Mouse (Mus musculus): ENCODE measurements at regions not wholly inside any gene's neighbourhood (a gene's known extent, or its start where the extent isn't known, plus 50 kb on each side); places are given as distances from the start of the nearest gene placed in this dataset.
A peak's percentile ranks its signal among the peaks of the same experiment; 100 is the strongest.

DNA sequence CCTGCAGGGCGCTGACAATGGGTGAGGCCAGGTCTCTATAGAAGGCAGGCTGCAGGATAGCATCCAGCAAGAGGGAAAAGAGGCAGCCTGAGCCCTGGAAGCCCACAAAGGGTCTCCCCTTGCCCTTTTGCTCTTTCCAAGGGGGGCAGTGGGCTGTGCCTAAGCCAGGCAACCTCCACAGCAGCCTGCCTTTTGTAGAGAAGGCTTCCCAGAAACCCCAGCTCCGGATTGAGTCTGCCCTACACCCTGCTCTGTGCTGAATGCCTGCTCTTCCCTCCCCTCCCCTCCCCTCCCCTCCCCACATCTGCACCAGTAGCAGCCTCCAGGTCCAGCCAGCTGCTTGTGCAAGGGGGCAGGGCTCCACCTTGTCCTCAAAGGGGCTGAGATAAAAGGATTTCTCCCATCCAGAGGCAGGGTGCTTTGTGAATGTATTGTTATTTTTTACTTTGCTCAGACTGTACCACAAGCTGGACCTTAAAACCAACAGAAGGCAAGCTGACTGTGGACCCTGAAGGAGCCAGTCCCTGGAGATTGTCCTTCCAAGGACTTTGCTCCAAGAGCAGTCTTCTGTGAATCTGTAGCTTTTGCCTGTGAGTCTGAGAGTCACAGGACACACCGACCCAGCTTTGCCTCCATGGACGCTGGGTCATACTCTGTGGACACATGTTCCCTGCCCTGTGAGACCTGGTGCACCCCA, 186.8 kb downstream of the Irx2 start:
- Histone ChIP-seq H3K27ac (no peak overlapping the region; the same call in 1 of the 2 replicates), H3K36me3 (no peaks in the 10 kb centered on the region), H3K9me3 (no peaks in the 10 kb centered on the region), H3K4me1 (peaks cover 24% of the 10 kb centered on the region), H3K27me3 (ENCODE audit: insufficient read depth, poor library complexity, severe bottlenecking) (peaks cover 48% of the 10 kb centered on the region), H3K4me3 (peak overlapping the region; percentile 43)
- 15% methylated on average over 4 of the region's 4 CpGs for WGBS
- peak; percentile 74 for DNase-seq (ENCODE audit: low spot score)

DNA sequence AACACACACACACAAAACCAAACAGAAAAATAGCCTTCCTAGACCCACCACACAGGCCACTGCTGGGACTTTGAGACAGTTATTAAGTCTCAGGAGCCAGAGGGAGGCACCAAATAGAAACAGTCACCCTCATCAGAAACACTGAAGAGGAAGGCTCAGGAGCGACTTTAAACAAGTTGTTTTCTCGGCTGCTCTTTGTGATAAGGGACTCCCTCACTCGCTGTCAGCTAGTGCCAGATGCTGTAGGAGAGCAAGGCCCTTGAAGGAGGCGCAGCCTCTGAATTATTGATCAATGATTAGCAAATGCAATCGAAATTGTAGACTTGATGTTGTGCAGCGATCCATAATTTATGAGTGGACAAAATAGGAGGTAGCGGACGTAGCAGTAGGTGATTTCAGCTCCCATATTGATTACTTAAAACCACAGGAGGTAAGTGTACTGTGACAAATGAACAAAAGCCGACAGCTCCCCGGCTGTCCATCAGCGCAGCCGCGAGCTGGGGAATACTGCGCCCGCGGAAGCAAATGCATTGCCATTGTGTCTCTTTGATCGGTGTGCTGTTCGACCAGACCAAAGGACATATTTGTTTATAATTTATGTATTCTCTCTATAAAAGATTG, 187.4 kb downstream of the Irx2 start:
- Histone ChIP-seq H3K27ac (no peak overlapping the region; the same call in 1 of the 2 replicates), H3K4me3 (peak overlapping the region; percentile 43), H3K4me1 (peaks cover 24% of the 10 kb centered on the region), H3K36me3 (no peaks in the 10 kb centered on the region), H3K9me3 (no peaks in the 10 kb centered on the region), H3K27me3 (ENCODE audit: insufficient read depth, poor library complexity, severe bottlenecking) (peaks cover 48% of the 10 kb centered on the region)
- DNase-seq (ENCODE audit: low spot score): peak; percentile 74
- 7% methylated on average over 18 of the region's 18 CpGs for WGBS

DNA sequence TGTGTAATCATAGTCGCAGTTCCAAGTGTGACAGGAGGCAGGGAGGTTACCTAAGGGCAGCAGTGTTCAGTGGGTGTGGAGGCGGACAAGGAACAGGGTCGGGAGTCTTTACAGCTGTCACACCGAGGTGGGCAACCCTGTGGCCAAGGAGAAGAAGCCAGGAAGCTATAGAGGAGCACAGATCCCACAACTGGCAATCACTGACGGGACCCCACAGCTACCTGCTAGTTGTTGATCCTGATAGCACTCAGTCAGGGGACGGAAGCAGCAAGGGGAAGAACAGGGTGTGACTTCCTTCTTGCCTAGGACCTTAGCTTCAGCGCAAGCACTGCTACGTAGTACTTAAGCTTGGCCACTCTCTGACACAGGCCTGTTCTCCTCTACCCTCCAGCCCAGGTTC, 188.2 kb downstream of the Irx2 start:
- no peaks in the 10 kb centered on the region for H3K9me3 ChIP-seq
- peak overlapping the region; percentile 43; the same call in 1 of the 2 replicates for H3K4me3 ChIP-seq
- WGBS: 9% methylated on average over 8 of the region's 8 CpGs
- DNase-seq (ENCODE audit: low spot score): peak; percentile 75
- peaks cover 24% of the 10 kb centered on the region for H3K4me1 ChIP-seq
- no peaks in the 10 kb centered on the region for H3K36me3 ChIP-seq
- H3K27me3 ChIP-seq (ENCODE audit: insufficient read depth, poor library complexity, severe bottlenecking): peaks cover 48% of the 10 kb centered on the region
- H3K27ac ChIP-seq: peak overlapping the region; percentile 36; the same call in 1 of the 2 replicates

DNA sequence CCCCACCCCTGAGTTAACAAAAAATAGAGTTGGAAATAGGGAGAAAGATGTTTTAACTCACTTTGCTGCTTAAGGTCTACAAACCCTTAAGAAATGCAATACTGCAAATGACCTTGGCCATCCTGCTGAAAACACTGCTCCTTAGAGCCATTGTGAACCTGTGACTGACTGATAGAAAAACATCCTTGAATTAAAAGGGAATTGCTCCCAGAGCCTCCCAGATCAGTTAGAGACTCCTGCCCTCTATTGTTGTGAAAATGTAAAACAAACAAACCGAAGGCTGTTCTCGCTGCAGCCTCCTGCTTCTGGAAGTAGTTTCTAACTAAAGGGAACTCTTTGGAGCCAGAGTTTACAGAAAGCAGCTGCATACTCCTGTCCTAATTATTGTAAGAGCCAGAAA, 188.9 kb downstream of the Irx2 start:
- Histone ChIP-seq H3K4me1 (peaks cover 24% of the 10 kb centered on the region), H3K27me3 (ENCODE audit: insufficient read depth, poor library complexity, severe bottlenecking) (peaks cover 48% of the 10 kb centered on the region), H3K4me3 (no peak overlapping the region), H3K27ac (0 out of 2 replicates have a peak overlapping the region, but pooled peaks have one; percentile 8), H3K9me3 (no peaks in the 10 kb centered on the region), H3K36me3 (no peaks in the 10 kb centered on the region)
- WGBS: 15% methylated on average over 2 of the region's 2 CpGs
- DNase-seq (ENCODE audit: low spot score): no peak

DNA sequence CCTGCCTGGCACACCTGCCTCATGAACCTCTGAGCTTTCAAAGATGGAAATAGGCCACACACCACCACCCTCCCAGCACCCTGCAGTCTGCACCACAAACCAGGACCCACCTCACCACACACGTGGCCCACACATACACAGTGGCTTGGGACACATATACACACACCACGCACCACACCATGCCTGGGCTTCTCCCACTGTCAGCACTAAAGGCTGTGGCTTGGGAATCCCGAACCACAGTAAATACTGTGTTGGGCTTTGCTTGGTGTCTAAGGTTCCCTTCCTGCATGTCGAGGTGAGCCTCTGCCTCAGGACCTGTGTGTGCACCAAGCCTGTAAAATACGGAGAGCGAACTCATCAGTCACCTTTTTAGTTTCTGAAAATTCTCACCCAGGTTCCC, 189.3 kb downstream of the Irx2 start:
- no peaks in the 10 kb centered on the region for H3K9me3 ChIP-seq
- peak; percentile 76 for DNase-seq (ENCODE audit: low spot score)

DNA sequence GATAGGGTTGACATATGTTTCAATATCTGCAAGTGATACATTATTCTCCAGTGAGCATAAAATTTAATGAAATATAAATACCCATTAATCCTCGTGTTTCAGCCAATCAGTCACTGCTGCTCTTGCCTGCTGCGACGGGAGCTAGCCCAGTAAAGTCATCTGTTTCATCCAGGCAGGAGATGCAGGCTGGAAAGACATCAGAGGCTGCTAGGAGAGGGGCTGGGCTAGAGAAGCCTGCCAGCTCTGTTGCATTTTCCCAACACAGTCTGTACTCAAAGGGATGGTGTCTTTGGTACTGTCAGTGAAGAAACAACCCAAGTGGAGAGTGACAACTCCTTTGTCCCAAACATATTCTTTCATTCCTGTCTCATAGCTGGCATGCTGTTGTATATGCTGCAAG, 198.0 kb downstream of the Irx2 start:
- no peaks in the 10 kb centered on the region for H3K9me3 ChIP-seq
- H3K4me1 ChIP-seq: no peaks in the 10 kb centered on the region
- no peak overlapping the region for H3K27ac ChIP-seq
- DNase-seq (ENCODE audit: low spot score): no peak
- no peaks in the 10 kb centered on the region for H3K36me3 ChIP-seq
- H3K4me3 ChIP-seq: no peak overlapping the region
- peaks cover 16% of the 10 kb centered on the region; the same call in 1 of the 2 replicates for H3K27me3 ChIP-seq (ENCODE audit: insufficient read depth, poor library complexity, severe bottlenecking)
- 65% methylated on average over 3 of the region's 3 CpGs for WGBS

More for the DNA sequence above, 189.3 kb downstream of the Irx2 start:
- no peaks in the 10 kb centered on the region for H3K36me3 ChIP-seq
- 12% methylated on average over 6 of the region's 6 CpGs for WGBS
- peak overlapping the region; percentile 8; the same call in 1 of the 2 replicates for H3K27ac ChIP-seq
- no peak overlapping the region for H3K4me3 ChIP-seq
- H3K27me3 ChIP-seq (ENCODE audit: insufficient read depth, poor library complexity, severe bottlenecking): peaks cover 48% of the 10 kb centered on the region
- peaks cover 24% of the 10 kb centered on the region for H3K4me1 ChIP-seq

DNA sequence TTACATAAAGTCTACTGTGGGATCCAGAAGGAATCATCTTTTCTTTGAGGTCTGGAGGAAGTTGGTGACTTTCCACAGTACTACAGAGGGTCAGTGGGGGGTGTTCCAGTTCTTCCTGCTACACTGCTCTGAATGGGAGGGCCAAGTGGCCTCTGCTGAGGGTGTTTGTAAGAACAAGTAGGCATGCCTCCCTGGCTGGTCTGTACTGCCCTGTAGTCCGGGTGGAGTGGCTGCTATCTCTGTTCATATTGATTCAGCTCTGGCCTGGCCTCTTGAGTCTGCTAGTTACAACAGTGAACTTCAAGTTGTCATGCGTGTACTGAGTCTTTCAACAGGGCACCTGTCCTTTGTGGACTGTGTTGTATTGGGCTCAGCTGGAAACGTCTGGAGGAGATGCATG, 200.7 kb downstream of the Irx2 start:
- no peak overlapping the region for H3K4me3 ChIP-seq
- H3K27me3 ChIP-seq (ENCODE audit: insufficient read depth, poor library complexity, severe bottlenecking): peaks cover 14% of the 10 kb centered on the region; the same call in 1 of the 2 replicates
- no peaks in the 10 kb centered on the region for H3K36me3 ChIP-seq
- H3K27ac ChIP-seq: no peak overlapping the region
- WGBS: 61% methylated on average over 3 of the region's 3 CpGs
- no peaks in the 10 kb centered on the region for H3K4me1 ChIP-seq
- H3K9me3 ChIP-seq: no peaks in the 10 kb centered on the region
- DNase-seq (ENCODE audit: low spot score): no peak

DNA sequence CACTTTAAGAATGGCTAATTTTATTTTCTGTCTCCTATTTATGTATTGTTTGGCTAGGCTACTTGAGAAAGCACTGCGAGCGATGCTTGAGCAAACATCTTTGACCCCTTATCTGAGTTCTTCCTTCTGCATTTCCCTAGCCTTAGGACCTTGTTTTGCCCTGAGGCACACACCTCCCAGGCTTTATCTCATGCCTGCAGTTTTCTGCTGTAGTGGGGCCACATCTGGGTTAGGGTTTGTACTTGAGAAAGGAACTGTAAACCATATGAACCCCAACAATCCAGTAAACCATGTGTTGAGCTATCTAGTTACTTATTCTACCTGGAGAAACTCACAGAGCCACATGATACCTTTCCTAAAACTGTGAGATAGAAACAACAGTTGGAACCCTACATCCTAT, 204.7 kb downstream of the Irx2 start:
- WGBS: 46% methylated on average over 2 of the region's 2 CpGs
- H3K27me3 ChIP-seq (ENCODE audit: insufficient read depth, poor library complexity, severe bottlenecking): no peaks in the 10 kb centered on the region
- H3K4me1 ChIP-seq: no peaks in the 10 kb centered on the region
- no peaks in the 10 kb centered on the region for H3K9me3 ChIP-seq
- peak; percentile 82 for DNase-seq (ENCODE audit: low spot score)
- H3K4me3 ChIP-seq: no peak overlapping the region
- no peaks in the 10 kb centered on the region for H3K36me3 ChIP-seq
- H3K27ac ChIP-seq: peak overlapping the region; percentile 29; the same call in 1 of the 2 replicates

DNA sequence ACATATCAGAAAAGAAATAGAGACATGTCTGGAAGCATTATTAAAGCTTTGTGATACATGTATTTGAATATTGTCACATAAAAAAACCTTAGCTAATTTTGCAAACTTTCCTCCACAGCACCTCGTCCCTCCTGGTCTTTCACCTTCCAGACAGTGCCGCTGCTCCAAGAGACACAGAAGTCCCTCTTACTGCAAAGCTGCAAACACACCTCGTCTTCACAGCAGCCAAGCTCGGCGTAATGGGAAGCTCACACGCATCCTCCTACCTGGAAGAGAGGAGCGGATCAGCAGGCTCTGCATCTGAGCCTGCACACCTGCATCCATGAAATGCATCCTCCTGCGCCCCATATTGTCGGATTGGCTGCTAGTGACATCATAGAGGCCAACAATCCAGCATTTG, 208.4 kb downstream of the Irx2 start:
- H3K4me3 ChIP-seq: no peak overlapping the region
- H3K27ac ChIP-seq: no peak overlapping the region
- H3K36me3 ChIP-seq: no peaks in the 10 kb centered on the region
- 77% methylated on average over 9 of the region's 9 CpGs for WGBS
- no peaks in the 10 kb centered on the region for H3K4me1 ChIP-seq
- no peaks in the 10 kb centered on the region for H3K9me3 ChIP-seq
- DNase-seq (ENCODE audit: low spot score): no peak
- H3K27me3 ChIP-seq (ENCODE audit: insufficient read depth, poor library complexity, severe bottlenecking): no peaks in the 10 kb centered on the region

DNA sequence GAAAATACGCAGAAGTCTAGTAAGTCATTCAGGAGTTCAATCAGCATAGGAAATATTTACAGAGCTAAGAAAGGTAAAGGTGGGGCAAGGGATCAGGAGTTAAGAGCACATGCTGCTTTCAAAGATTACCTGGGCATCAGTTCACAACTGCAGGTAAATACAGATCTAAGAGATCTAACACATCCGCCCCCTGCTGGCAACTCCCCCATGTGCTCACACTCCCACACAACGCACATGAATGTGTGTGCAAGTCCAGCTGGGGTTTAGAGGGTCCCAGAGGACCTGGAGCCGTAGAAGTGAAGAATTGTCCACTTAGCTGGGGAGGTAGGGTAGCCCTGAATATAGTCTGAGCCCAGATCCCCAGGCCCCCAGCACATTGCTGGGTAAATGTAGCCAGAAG, 219.5 kb downstream of the Irx2 start:
- no peak overlapping the region for H3K4me3 ChIP-seq
- H3K27me3 ChIP-seq (ENCODE audit: insufficient read depth, poor library complexity, severe bottlenecking): no peaks in the 10 kb centered on the region
- 0 out of 2 replicates have a peak, but pooled peaks cover 2% of the 10 kb centered on the region for H3K9me3 ChIP-seq
- no peaks in the 10 kb centered on the region for H3K4me1 ChIP-seq
- 64% methylated on average over 4 of the region's 4 CpGs for WGBS
- no peaks in the 10 kb centered on the region for H3K36me3 ChIP-seq
- no peak for DNase-seq (ENCODE audit: low spot score)
- no peak overlapping the region for H3K27ac ChIP-seq

DNA sequence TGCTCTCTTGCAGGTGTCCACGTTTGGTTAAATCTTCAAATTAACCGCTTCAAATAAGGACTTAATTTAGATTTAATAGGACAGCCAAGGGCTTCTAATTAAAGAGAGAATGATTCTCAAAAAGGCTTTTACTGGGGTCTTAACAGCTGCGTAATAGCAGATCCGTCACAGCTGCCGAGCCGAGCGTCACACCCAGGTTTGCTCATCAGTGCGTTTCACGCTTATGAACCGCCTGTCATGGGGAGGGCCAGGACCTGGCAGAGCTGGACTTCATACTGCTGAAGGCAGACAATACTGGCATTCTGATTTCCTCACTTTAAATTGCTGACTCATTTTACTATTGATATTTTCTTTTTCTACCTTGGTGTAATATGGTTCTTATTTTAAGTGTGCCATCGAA, 221.2 kb downstream of the Irx2 start:
- H3K9me3 ChIP-seq: 0 out of 2 replicates have a peak, but pooled peaks cover 2% of the 10 kb centered on the region
- 82% methylated on average over 11 of the region's 11 CpGs for WGBS
- no peak for DNase-seq (ENCODE audit: low spot score)
- no peak overlapping the region for H3K4me3 ChIP-seq
- no peak overlapping the region for H3K27ac ChIP-seq
- no peaks in the 10 kb centered on the region for H3K36me3 ChIP-seq
- H3K27me3 ChIP-seq (ENCODE audit: insufficient read depth, poor library complexity, severe bottlenecking): no peaks in the 10 kb centered on the region
- no peaks in the 10 kb centered on the region for H3K4me1 ChIP-seq

DNA sequence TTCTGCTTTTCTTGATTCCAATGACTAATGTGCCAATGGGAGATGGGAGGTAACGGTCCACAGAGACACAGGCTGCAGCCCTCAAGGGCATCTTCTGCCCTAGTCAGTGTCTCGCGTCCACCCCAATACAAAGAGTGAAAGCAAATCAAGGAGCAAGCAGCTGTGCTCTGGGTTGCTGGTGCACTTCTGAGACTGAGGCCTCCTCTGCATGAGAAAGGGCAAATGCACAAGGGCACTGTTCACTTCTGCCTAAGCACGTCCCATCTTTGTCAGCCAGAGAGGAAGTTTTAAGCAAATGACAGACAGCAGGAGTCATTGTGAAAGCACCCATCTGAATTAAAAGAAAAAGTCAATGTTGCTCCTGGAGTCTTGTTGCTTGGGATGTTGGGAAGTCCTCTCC, 224.3 kb downstream of the Irx2 start:
- WGBS: 67% methylated on average over 4 of the region's 4 CpGs
- H3K36me3 ChIP-seq: no peaks in the 10 kb centered on the region

DNA sequence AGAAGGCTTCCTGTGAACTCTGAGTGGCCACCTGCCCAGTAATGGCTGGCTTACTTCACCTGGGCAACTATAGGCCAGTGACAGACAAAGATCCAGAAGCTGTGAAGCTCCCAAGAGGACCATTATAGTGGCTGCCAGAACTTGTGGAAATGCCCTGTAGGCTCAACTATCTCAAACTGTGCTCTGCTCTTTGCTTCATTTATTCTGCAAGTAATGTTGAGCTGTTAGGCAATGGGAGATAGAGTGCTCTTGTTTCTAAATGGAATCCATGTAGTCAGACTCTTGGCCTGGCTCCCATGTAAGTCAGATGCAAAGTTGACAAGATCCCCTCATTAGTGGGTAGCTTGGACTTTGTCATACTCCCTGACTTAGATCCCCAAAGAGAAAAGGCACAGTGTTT, 247.3 kb downstream of the Irx2 start:
- no peak overlapping the region for H3K27ac ChIP-seq
- no peaks in the 10 kb centered on the region for H3K4me1 ChIP-seq
- H3K27me3 ChIP-seq (ENCODE audit: insufficient read depth, poor library complexity, severe bottlenecking): no peaks in the 10 kb centered on the region
- H3K36me3 ChIP-seq: no peaks in the 10 kb centered on the region
- H3K4me3 ChIP-seq: no peak overlapping the region
- no peaks in the 10 kb centered on the region for H3K9me3 ChIP-seq
- no peak for DNase-seq (ENCODE audit: low spot score)

More for the DNA sequence above, 224.3 kb downstream of the Irx2 start:
- no peak overlapping the region for H3K27ac ChIP-seq
- H3K4me1 ChIP-seq: no peaks in the 10 kb centered on the region
- no peaks in the 10 kb centered on the region for H3K9me3 ChIP-seq
- DNase-seq (ENCODE audit: low spot score): no peak
- no peaks in the 10 kb centered on the region for H3K27me3 ChIP-seq (ENCODE audit: insufficient read depth, poor library complexity, severe bottlenecking)
- no peak overlapping the region for H3K4me3 ChIP-seq

All from heart, embryonic 10.5 days (tissue).